Mouse (Mus musculus) lung, adult 2 months (tissue): ENCODE data around the gene Orm2.

ENCODE experiments used
- CTCF ChIP-seq: fragments of 200-500 bp; IDR thresholded peaks from 2 replicates; pipeline ENCODE4 v1.5.1; 2011; ENCODE audit warnings: mild to moderate bottlenecking, low read length, control low read depth; ENCODE audit not compliant: insufficient read depth
- POLR2A ChIP-seq: fragments of 200-500 bp; IDR thresholded peaks from 2 replicates; pipeline ENCODE4 v1.6.1; 2011; ENCODE audit warnings: low read depth, mild to moderate bottlenecking, control low read depth, low read length, borderline replicate concordance; ENCODE audit errors: extremely low read depth

DNA sequence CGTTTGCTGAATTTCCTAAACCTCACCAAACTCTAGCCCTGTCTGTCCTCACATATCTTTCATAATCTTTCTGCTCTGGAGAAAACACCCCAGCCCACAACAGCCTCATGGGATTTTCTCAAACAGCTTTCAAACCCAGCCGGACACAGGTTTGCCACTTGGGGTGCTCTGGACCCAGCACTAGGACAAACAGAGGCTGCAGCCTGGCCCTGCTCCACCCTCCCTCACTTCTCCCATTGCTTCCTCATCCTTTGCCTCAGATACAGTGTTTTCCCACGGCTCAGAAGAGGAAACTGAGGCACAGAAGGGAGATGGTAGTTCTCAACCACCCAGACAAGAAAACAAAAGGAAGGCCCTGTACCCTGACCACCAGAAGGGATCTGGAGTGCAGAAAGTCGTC, 43.4 kb downstream of the Orm2 start:
- TF ChIP-seq POLR2A = no peak
- no peak for TF ChIP-seq CTCF
